Mouse (Mus musculus) lung, postnatal 0 days (tissue): ENCODE measurements at regions not wholly inside any gene's neighbourhood (a gene's known extent, or its start where the extent isn't known, plus 50 kb on each side); places are given as distances from the start of the nearest gene placed in this dataset.
A peak's percentile ranks its signal among the peaks of the same experiment; 100 is the strongest.

Experiments used
- CTCF ChIP-seq: IDR thresholded peaks from 2 replicates; pipeline ENCODE4 v1.5.1; 2016; ENCODE audit warnings: antibody characterized with exemption, mild to moderate bottlenecking
- EP300 ChIP-seq: IDR thresholded peaks from 2 replicates; pipeline ENCODE4 v1.6.1; 2016; ENCODE audit warnings: antibody characterized with exemption, mild to moderate bottlenecking, control low read depth

- 0 out of 2 replicates have a peak, but pooled peaks have one; percentile 10 for TF ChIP-seq CTCF
- no peak for TF ChIP-seq EP300
Observed at GRCm38 (mm10) chr8:86301885-86302509, 278.5 kb downstream of the Abcc12 start.
